Mouse (Mus musculus) G1E (cell line): ENCODE results near the gene Tmem204.

Experiments
- CTCF ChIP-seq: IDR thresholded peaks from 2 replicates; pipeline ENCODE4 v1.5.1; 2012; ENCODE audit warnings: low read depth, low read length, inconsistent platforms, mixed read lengths
- GATA1 ChIP-seq: IDR thresholded peaks from 2 replicates; pipeline ENCODE4 v1.6.1; 2012; ENCODE audit warnings: borderline replicate concordance, low read length, inconsistent platforms, mixed read lengths
- GATA2 ChIP-seq: IDR thresholded peaks from 2 replicates; pipeline ENCODE4 v1.6.1; 2012; ENCODE audit warnings: low read depth, low read length, inconsistent platforms, borderline replicate concordance
- POLR2AphosphoS5 ChIP-seq: IDR thresholded peaks from 2 replicates; pipeline ENCODE4 v1.6.1; 2012; ENCODE audit warnings: low read depth, low read length, inconsistent platforms; ENCODE audit not compliant: insufficient replicate concordance
- TAL1 ChIP-seq: conservative IDR thresholded peaks from 2 replicates; pipeline ENCODE4 v1.6.1; 2012; ENCODE audit warnings: low read depth, low read length, inconsistent platforms, mixed read lengths

GRCm38 (mm10) chr17:25111220-25111619 lies 27.8 kb upstream of the Tmem204 start:
- TF ChIP-seq CTCF = no peak
- TF ChIP-seq GATA1 = no peak
- no peak for TF ChIP-seq TAL1
- no peak for TF ChIP-seq GATA2
- TF ChIP-seq POLR2AphosphoS5 = no peak
